Mouse (Mus musculus) midbrain, embryonic 12.5 days (tissue): ENCODE results near the gene Itga2. TPM values are rescaled to one million over a fixed set of nuclear protein-coding genes. Genes with fewer than 3 reads are reported as not detected.

ENCODE experiments used
- ATAC-seq: fragments of 200-750 bp; cut with Nextera tagmentation; 2 replicates; pipeline ENCODE4 v1.8.0; 2017; ENCODE audit warnings: low read depth, moderate TSS enrichment, moderate library complexity; ENCODE audit not compliant: low FRiP score
- H3K27ac ChIP-seq: fragments of 300-500 bp; sonication (generic); replicated peaks from 2 replicates; pipeline ENCODE4 v1.5.1; 2016; ENCODE audit warnings: mild to moderate bottlenecking
- H3K27me3 ChIP-seq: fragments of 300-500 bp; sonication (generic); 2 replicates; pipeline ENCODE4 v1.6.1; 2016; ENCODE audit warnings: mild to moderate bottlenecking
- H3K36me3 ChIP-seq: fragments of 300-500 bp; sonication (generic); 2 replicates; pipeline ENCODE4 v1.6.1; 2016
- H3K4me1 ChIP-seq: fragments of 300-500 bp; sonication (generic); 2 replicates; pipeline ENCODE4 v1.6.1; 2016
- H3K4me2 ChIP-seq: fragments of 300-500 bp; sonication (generic); replicated peaks from 2 replicates; pipeline ENCODE4 v1.6.1; 2016; ENCODE audit warnings: mild to moderate bottlenecking, moderate library complexity
- H3K4me3 ChIP-seq: fragments of 300-500 bp; sonication (generic); 2 replicates; pipeline ENCODE4 v1.5.1; 2016; ENCODE audit warnings: mild to moderate bottlenecking
- H3K9ac ChIP-seq: fragments of 300-500 bp; sonication (generic); replicated peaks from 2 replicates; pipeline ENCODE4 v1.6.1; 2016; ENCODE audit warnings: mild to moderate bottlenecking, moderate library complexity
- H3K9me3 ChIP-seq: fragments of 300-500 bp; sonication (generic); 2 replicates; pipeline ENCODE4 v1.6.1; 2016; ENCODE audit warnings: mild to moderate bottlenecking
- WGBS: fragments of 180-500 bp; shearing (Covaris S2); methylation state at CpG from one replicate; pipeline ENCODE4 v1.1.7; 2016; 5-methylcytosine and 5-hydroxymethylcytosine counted together
- polyA plus RNA-seq: library from polyadenylated mRNA; unstranded; fragments of >200 nt; fragmentation: Nextera tagmentation; extraction: Ambion mirVana; gene quantifications from 2 replicates; pipeline ENCODE4 v1.2.1, GENCODE M21; 2016

Gene Itga2
- polyA plus RNA-seq, 1 experiment from 2014 or later = 2.2 TPM

DNA sequence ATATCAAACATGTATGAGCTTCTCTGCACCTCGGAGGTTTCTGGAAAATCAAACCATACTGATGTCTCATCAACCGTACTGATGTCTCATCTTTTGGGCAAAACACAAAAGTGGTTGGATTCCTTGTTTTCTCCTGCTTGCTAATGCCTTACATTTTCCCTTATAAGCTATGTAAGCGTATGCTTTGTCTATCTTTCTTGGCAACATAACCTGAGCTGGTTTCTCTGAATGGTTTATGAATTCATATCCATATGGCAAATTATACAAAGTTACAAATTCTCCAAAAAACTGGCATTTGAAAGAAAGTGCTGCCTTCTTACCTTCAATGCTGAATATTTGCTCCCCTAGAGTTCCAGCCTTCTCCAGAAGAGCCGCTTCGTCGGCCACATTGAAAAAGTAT lies 57.2 kb downstream of the Itga2 start:
- WGBS = 94% methylated on average over 6 of the region's 6 CpGs
- no peak overlapping the region for H3K27ac ChIP-seq

GRCm38 (mm10) chr13:114857525-114857924 lies 74.4 kb downstream of the Itga2 start:
- no peak for ATAC-seq
- no peaks in the 10 kb centered on the region for H3K27me3 ChIP-seq
- no peak overlapping the region for H3K27ac ChIP-seq
- H3K4me3 ChIP-seq = no peak overlapping the region
- no peaks in the 10 kb centered on the region for H3K36me3 ChIP-seq
- H3K9me3 ChIP-seq = no peaks in the 10 kb centered on the region
- peaks cover 11% of the 10 kb centered on the region for H3K4me1 ChIP-seq
- 93% methylated on average over 4 of the region's 4 CpGs for WGBS
- H3K4me2 ChIP-seq = no peak overlapping the region
- no peak overlapping the region for H3K9ac ChIP-seq

More for the DNA sequence above, 57.2 kb downstream of the Itga2 start:
- Histone ChIP-seq H3K4me3 (no peak overlapping the region), H3K4me2 (no peak overlapping the region), H3K36me3 (no peaks in the 10 kb centered on the region), H3K27me3 (no peaks in the 10 kb centered on the region), H3K4me1 (no peaks in the 10 kb centered on the region), H3K9me3 (no peaks in the 10 kb centered on the region), H3K9ac (no peak overlapping the region)
- no peak for ATAC-seq

GRCm38 (mm10) chr13:114856269-114856627 lies 75.7 kb downstream of the Itga2 start:
- 36% methylated on average over 7 of the region's 7 CpGs for WGBS
- ATAC-seq = no peak
- H3K4me3 ChIP-seq = no peak overlapping the region
- no peaks in the 10 kb centered on the region for H3K27me3 ChIP-seq
- H3K9me3 ChIP-seq = no peaks in the 10 kb centered on the region
- no peak overlapping the region for H3K9ac ChIP-seq
- H3K27ac ChIP-seq = no peak overlapping the region
- H3K4me1 ChIP-seq = peaks cover 11% of the 10 kb centered on the region
- peak overlapping the region; percentile 41 for H3K4me2 ChIP-seq
- H3K36me3 ChIP-seq = no peaks in the 10 kb centered on the region

GRCm38 (mm10) chr13:114855573-114856268 lies 76.2 kb downstream of the Itga2 start:
- H3K4me1 ChIP-seq = peaks cover 11% of the 10 kb centered on the region
- H3K9me3 ChIP-seq = no peaks in the 10 kb centered on the region
- no peak overlapping the region for H3K9ac ChIP-seq
- 22% methylated on average over 15 of the region's 15 CpGs for WGBS
- peak; percentile 55 for ATAC-seq
- H3K36me3 ChIP-seq = no peaks in the 10 kb centered on the region
- no peak overlapping the region for H3K4me3 ChIP-seq
- no peaks in the 10 kb centered on the region for H3K27me3 ChIP-seq
- H3K27ac ChIP-seq = no peak overlapping the region
- H3K4me2 ChIP-seq = peak overlapping the region; percentile 41

GRCm38 (mm10) chr13:114854428-114854827 lies 77.5 kb downstream of the Itga2 start:
- no peak overlapping the region for H3K27ac ChIP-seq
- H3K27me3 ChIP-seq = no peaks in the 10 kb centered on the region
- no peaks in the 10 kb centered on the region for H3K9me3 ChIP-seq
- no peaks in the 10 kb centered on the region for H3K36me3 ChIP-seq
- peaks cover 11% of the 10 kb centered on the region for H3K4me1 ChIP-seq
- no peak for ATAC-seq
- H3K9ac ChIP-seq = no peak overlapping the region
- H3K4me2 ChIP-seq = no peak overlapping the region
- no peak overlapping the region for H3K4me3 ChIP-seq
- 95% methylated on average over 3 of the region's 3 CpGs for WGBS

- H3K4me3 ChIP-seq = no peak overlapping the region
- no peak overlapping the region for H3K27ac ChIP-seq
- no peaks in the 10 kb centered on the region for H3K9me3 ChIP-seq
- H3K27me3 ChIP-seq = no peaks in the 10 kb centered on the region
- H3K4me1 ChIP-seq = peaks cover 11% of the 10 kb centered on the region
- 87% methylated on average over 6 of the region's 6 CpGs for WGBS
- no peaks in the 10 kb centered on the region for H3K36me3 ChIP-seq
- no peak for ATAC-seq
- H3K4me2 ChIP-seq = no peak overlapping the region
- no peak overlapping the region for H3K9ac ChIP-seq
These were observed 77.9 kb downstream of the Itga2 start for GRCm38 (mm10) chr13:114854023-114854422.

DNA sequence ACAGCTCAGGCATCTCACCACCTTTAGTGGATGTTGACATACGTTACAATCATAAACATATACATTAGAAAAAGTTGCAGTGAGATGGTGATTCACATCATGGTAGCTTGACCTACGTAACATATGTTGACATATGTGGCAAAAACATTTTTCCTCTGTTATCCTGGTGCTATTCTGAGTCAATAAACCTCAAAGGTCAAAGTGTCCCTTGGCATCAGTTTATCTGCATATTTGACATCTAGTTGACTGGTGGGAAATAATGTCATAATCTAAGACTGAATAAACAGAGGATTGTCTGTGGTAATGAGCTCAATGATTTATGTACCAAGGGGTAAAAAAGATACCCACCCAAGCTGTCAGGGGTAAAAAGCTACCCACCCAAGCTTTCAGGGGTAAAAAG lies 78.7 kb downstream of the Itga2 start:
- Histone ChIP-seq H3K4me3 (no peak overlapping the region), H3K27me3 (no peaks in the 10 kb centered on the region), H3K9me3 (no peaks in the 10 kb centered on the region), H3K4me1 (peaks cover 11% of the 10 kb centered on the region), H3K36me3 (no peaks in the 10 kb centered on the region), H3K4me2 (no peak overlapping the region), H3K27ac (no peak overlapping the region), H3K9ac (no peak overlapping the region)
- 90% methylated on average over 2 of the region's 2 CpGs for WGBS
- no peak for ATAC-seq

GRCm38 (mm10) chr13:114852264-114853111 lies 79.4 kb downstream of the Itga2 start:
- H3K4me3 ChIP-seq = no peak overlapping the region
- WGBS = 83% methylated on average over 6 of the region's 6 CpGs
- peaks cover 11% of the 10 kb centered on the region for H3K4me1 ChIP-seq
- no peak overlapping the region for H3K9ac ChIP-seq
- H3K36me3 ChIP-seq = no peaks in the 10 kb centered on the region
- H3K4me2 ChIP-seq = no peak overlapping the region
- H3K27ac ChIP-seq = no peak overlapping the region
- H3K27me3 ChIP-seq = no peaks in the 10 kb centered on the region
- no peaks in the 10 kb centered on the region for H3K9me3 ChIP-seq
- ATAC-seq = no peak

DNA sequence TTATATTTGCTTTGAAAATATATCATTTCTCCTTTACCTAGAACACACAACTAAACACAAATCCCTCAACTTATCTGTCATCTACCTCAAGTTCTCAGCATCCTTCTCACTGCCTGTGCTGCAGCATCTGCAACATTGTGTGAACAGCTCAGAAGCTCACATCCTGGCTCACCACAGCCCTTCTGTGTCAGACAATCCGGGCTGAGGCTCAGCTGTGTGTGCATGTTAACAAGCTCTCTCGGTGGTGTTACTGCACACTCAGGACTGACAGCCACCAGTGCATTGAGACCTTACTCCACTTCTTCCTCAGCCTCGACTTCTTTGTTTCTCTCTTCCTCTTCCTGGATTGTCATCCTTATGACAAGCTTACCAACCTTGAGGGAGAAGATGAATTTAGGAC lies 83.0 kb downstream of the Itga2 start:
- no peaks in the 10 kb centered on the region for H3K9me3 ChIP-seq
- H3K27me3 ChIP-seq = no peaks in the 10 kb centered on the region
- no peaks in the 10 kb centered on the region for H3K4me1 ChIP-seq
- H3K4me3 ChIP-seq = no peak overlapping the region
- ATAC-seq = no peak
- H3K27ac ChIP-seq = no peak overlapping the region
- no peak overlapping the region for H3K4me2 ChIP-seq
- no peaks in the 10 kb centered on the region for H3K36me3 ChIP-seq
- H3K9ac ChIP-seq = no peak overlapping the region
- WGBS = 82% methylated on average over 3 of the region's 3 CpGs

DNA sequence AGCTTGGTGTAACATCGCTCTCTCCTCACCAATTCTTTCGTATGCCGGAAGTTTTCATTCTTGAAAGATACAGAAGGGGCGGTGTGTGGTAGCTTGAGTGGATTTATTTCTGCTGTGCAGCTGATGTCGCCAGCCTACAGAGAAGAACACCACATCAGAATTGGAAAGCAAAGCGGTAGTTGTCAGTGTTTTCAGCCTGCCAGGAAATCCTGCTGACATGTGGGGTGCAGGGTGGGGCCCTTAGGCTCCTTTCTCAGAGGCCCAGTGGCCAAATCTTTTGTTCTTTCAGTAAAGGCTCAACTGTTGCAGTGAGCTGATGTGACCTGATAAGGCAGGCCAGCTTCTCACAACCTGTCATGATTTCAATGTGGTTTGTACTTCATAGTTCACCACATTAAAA lies 86.1 kb downstream of the Itga2 start:
- ATAC-seq = no peak
- no peaks in the 10 kb centered on the region for H3K9me3 ChIP-seq
- 86% methylated on average over 6 of the region's 6 CpGs for WGBS

GRCm38 (mm10) chr13:114843318-114843717 lies 88.6 kb downstream of the Itga2 start:
- Histone ChIP-seq H3K36me3 (no peaks in the 10 kb centered on the region), H3K9me3 (no peaks in the 10 kb centered on the region), H3K4me2 (no peak overlapping the region), H3K4me1 (peaks cover 2% of the 10 kb centered on the region; the same call in 1 of the 2 replicates), H3K27ac (no peak overlapping the region), H3K27me3 (no peaks in the 10 kb centered on the region), H3K4me3 (no peak overlapping the region), H3K9ac (no peak overlapping the region)
- ATAC-seq = no peak
- 89% methylated on average over 1 of the region's 1 CpGs for WGBS

More for the DNA sequence above, 86.1 kb downstream of the Itga2 start:
- Histone ChIP-seq H3K27me3 (no peaks in the 10 kb centered on the region), H3K9ac (no peak overlapping the region), H3K4me2 (no peak overlapping the region), H3K4me1 (0 out of 2 replicates have a peak, but pooled peaks cover 2% of the 10 kb centered on the region), H3K4me3 (no peak overlapping the region), H3K36me3 (no peaks in the 10 kb centered on the region), H3K27ac (no peak overlapping the region)

GRCm38 (mm10) chr13:114840545-114840944 lies 91.4 kb downstream of the Itga2 start:
- Histone ChIP-seq H3K27me3 (no peaks in the 10 kb centered on the region), H3K36me3 (no peaks in the 10 kb centered on the region), H3K4me3 (no peak overlapping the region), H3K27ac (no peak overlapping the region), H3K9ac (no peak overlapping the region), H3K4me1 (peaks cover 6% of the 10 kb centered on the region; the same call in 1 of the 2 replicates), H3K4me2 (no peak overlapping the region), H3K9me3 (no peaks in the 10 kb centered on the region)
- no peak for ATAC-seq
- 87% methylated on average over 4 of the region's 4 CpGs for WGBS
